Mouse (Mus musculus) yolk sac, embryonic 10.5 days (tissue): ENCODE results near the gene Man2a2.

Experiments
- DNase-seq: peaks from one replicate; pipeline ENCODE4 v3.0.0-alpha.2; 2017; ENCODE audit warnings: low spot score

Man2a2 gene

GRCm38 (mm10) chr7:80369461-80369860 lies 1.7 kb downstream of the Man2a2 start:
- DNase-seq = no peak

GRCm38 (mm10) chr7:80368635-80369421 lies 2.3 kb downstream of the Man2a2 start:
- DNase-seq = no peak

- no peak for DNase-seq
Observed at GRCm38 (mm10) chr7:80368009-80368408, 3.2 kb downstream of the Man2a2 start.

- DNase-seq = no peak
Observed at GRCm38 (mm10) chr7:80367232-80367631, 3.9 kb downstream of the Man2a2 start.

- no peak for DNase-seq
Observed at GRCm38 (mm10) chr7:80365759-80366158, 5.4 kb downstream of the Man2a2 start.

GRCm38 (mm10) chr7:80360435-80360834 lies 10.7 kb downstream of the Man2a2 start:
- no peak for DNase-seq

GRCm38 (mm10) chr7:80358039-80358438 lies 13.1 kb downstream of the Man2a2 start:
- no peak for DNase-seq

GRCm38 (mm10) chr7:80357156-80357555 lies 14.0 kb downstream of the Man2a2 start:
- no peak for DNase-seq

GRCm38 (mm10) chr7:80356351-80356750 lies 14.8 kb downstream of the Man2a2 start:
- DNase-seq = no peak

- DNase-seq = no peak
Observed at GRCm38 (mm10) chr7:80352920-80353319, 18.3 kb downstream of the Man2a2 start.

GRCm38 (mm10) chr7:80350808-80351207 lies 20.4 kb downstream of the Man2a2 start:
- no peak for DNase-seq

- DNase-seq = no peak
Observed at GRCm38 (mm10) chr7:80347670-80348586, 23.2 kb downstream of the Man2a2 start.

- no peak for DNase-seq
Observed at GRCm38 (mm10) chr7:80346830-80347229, 24.3 kb downstream of the Man2a2 start.

- no peak for DNase-seq
Observed at GRCm38 (mm10) chr7:80346173-80346572, 25.0 kb downstream of the Man2a2 start.

- DNase-seq = no peak
Observed at GRCm38 (mm10) chr7:80343270-80344018, 27.7 kb downstream of the Man2a2 start.

GRCm38 (mm10) chr7:80342858-80343257 lies 28.3 kb downstream of the Man2a2 start, which contains the start of gene Hddc3:
TSS of gene Hddc3 (plus strand) at chr7:80343104.
- DNase-seq = peak; percentile 88

- DNase-seq = no peak
Observed at GRCm38 (mm10) chr7:80341793-80342192, 29.4 kb downstream of the Man2a2 start.

GRCm38 (mm10) chr7:80340793-80341192 lies 30.4 kb downstream of the Man2a2 start, which contains the start of gene Unc45a:
TSS of gene Unc45a (minus strand) at chr7:80341005.
- DNase-seq = peak; percentile 68

- DNase-seq = peak; percentile 98
Observed at GRCm38 (mm10) chr7:80339793-80340628, 31.2 kb downstream of the Man2a2 start.

GRCm38 (mm10) chr7:80339371-80339770 lies 31.8 kb downstream of the Man2a2 start:
- DNase-seq = peak; percentile 19

- no peak for DNase-seq
Observed at GRCm38 (mm10) chr7:80336932-80337331, 34.2 kb downstream of the Man2a2 start.
